Mouse (Mus musculus): ENCODE measurements around the gene Cdc14a.

Gene Cdc14a

DNA sequence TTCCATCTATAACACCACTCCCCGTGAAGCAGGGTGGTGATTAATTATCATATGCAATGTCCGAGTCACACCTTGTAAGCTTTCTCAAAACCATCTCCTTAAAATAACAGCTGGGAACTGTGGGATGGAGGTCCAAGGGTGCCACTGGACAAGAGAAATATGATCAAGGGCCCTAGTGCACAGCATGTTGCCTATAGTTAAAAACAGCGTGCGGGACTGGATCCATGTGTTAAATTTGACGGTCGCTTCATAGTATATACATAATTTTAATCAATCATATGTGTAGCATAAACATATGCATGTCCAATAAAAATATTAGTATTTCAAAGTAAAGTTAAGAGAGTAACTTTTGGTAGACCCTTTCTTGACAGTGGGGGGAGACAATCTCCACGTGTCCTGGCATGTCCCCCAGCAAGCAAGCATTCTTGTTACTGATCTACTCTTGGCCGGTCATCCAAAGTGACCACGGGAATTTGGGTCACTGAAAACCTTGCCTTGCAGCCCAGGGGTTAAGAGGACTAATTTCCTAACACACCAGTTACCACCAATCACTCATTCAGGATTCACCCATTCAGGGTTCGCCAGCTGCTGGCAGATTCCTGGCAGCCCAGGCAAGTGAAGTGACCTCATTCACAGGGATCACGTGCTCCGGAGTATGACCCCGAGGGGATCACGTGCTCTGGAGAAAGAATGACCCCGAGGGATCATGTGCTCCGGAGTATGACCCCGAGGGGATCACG lies 94.6 kb downstream of the Cdc14a start:
- DNase-seq (ENCODE audit: low spot score) = no peak

DNA sequence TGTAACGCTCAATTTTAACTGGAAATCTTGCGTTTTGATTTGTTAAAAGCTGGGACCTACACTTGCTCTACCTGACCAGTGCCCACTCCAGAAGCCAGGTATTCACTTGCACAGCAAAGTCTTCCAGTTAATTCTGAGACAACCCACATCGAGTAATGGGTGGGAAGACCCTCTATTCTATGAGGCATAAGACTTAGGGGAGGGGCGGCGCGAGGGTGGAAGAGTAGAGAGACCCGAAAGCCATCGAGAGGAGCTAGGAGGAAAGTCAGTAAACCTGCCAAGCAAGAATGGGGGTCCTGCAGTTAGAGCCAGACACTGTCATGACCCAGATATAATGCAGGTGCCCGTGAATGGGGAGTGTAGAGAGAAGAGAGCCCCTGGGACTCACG lies 96.2 kb downstream of the Cdc14a start:
- DNase-seq (ENCODE audit: low spot score) = no peak

DNA sequence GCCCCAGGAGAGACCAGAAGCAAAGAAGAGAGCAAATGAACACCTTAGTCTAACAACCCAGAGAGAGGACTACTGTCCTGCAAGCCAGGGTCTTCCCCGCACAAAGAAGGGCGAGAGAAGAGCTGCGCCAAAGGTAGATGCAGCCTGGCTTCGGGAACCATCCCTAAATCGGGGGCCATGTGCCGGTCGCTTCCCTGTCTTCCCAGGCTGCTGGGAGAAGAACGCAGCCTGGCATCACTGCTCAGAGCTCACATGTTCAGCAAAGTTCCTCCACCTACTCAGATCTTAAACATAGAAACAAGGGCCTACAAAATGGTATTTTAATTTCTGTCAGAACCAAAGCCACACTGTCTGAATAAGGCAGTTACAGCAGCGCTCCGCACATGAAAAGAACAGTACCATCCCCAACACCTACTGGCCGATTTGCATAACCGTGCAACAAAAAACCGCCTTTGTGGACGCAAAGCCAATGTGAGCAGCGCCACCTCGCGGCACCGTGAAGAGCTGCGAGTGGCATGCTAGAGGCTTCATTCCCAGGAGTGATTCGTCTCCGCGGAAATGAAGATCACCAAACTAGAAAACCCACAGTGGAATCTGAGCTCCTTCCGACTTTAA lies 96.7 kb downstream of the Cdc14a start:
- peak; percentile 52 for DNase-seq (ENCODE audit: low spot score)

DNA sequence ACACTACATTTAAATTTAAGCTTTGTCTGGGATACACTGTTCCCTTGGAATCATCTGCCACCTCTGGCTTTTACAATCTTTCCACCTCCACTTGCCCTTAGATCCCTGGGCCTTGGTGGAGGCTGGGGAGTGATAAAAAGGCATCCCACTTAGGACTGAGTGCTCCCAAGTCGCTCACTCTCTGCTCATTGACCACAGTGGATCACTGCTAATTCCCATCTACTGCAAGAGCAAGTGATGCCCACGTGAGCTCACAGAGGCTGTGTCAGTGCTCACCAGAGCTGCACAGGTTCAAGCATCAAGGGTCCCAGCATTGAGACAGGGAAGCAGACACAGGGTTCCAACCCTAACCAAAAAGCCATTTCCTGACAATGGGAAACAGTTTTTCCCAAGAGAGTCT lies 98.3 kb downstream of the Cdc14a start:
- no peak for DNase-seq (ENCODE audit: low spot score)

DNA sequence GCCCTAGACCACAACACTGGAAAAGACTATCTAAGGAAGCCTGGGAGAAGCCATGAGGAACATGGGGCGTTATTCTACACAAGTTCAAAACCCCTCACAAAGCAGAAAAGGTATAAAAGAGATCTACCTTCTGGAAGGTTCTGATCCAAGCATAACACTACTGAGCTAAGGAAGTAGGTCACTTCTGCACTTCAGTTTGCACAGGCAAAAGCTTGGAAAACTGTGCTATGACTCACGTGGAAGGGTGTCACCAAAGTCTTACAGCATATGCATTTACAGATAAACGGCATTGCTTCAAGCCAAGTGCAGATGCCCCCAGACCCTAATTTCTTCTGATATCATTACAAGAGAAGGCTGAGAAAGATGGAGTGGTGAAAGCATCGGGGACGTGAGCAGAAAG lies 104.1 kb downstream of the Cdc14a start:
- no peak for DNase-seq (ENCODE audit: low spot score)

DNA sequence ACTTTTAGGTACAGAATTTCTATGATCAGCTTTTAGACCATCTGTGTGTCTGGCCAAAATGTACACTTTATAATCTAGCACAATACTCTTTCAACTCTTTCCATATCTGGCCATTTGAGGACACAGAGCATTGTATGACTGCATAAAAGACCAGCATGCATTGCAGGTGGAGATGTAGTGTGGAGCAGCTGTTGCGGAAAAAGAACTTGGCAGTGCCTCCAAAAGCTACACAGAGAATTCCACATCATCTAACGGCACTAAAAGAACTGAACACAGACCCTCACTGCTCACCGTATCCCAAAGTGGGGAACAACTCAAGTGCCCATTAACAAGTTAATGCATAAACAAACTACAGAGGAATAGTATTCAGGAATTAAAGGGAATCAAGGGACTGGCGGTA lies 112.0 kb downstream of the Cdc14a start:
- DNase-seq (ENCODE audit: low spot score) = no peak

DNA sequence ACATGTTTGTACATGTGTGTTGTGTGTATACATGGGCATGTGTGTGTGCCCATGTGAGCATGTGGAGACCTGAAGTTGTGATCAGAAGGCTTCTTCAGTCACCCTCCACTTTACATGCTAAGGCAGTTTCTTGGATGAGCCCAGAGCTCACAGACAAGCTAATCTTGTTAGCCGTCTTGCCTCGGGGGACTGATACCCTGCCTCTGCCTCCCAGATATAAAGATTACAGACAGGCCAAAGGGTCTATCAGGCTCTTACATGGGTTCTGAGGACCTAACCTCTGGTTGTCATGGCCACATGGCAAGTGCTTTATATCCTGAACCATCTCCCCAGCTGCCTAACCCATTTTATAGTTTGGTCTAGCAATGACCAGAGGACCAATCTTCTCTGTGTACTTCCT lies 112.7 kb downstream of the Cdc14a start:
- no peak for DNase-seq (ENCODE audit: low spot score)

DNA sequence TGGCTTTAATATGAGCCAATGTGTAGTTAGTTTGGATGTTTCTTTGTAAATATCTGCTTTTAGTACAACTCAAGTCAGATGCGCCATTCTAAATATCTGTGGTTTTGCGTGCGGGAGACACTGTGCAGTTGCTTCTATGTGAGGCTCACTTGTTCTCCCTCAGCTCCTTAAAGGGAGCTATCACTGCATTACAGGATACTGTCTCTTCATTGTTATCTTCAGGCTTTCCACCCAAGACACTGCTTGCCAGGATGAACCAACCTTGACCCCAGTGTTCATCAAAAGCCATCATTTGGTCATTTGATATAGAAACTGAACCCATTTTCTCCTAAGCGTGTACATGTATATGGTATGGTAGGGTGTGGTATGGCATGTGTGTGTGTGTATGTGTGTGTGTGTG lies 113.2 kb downstream of the Cdc14a start:
- DNase-seq (ENCODE audit: low spot score) = no peak

DNA sequence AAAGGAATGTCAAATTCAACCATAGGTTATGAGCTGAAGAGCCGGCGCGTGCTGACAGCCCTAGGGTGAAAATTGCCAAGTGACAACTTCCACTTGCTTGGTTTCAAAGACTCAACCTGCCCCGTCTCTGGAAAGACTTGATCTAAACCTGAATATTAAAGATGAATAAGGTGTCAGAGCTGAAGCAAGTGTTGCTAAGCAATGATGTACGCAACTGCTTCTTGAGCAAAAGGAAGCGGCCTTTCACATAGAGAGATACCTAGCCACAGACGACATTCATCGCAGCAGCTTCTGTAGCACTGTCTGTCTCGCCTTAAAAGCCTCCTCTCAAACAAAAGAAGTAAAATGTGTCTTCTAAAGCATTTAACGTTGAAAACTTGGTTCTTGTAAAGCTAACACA lies 113.8 kb downstream of the Cdc14a start:
- no peak for DNase-seq (ENCODE audit: low spot score)

DNA sequence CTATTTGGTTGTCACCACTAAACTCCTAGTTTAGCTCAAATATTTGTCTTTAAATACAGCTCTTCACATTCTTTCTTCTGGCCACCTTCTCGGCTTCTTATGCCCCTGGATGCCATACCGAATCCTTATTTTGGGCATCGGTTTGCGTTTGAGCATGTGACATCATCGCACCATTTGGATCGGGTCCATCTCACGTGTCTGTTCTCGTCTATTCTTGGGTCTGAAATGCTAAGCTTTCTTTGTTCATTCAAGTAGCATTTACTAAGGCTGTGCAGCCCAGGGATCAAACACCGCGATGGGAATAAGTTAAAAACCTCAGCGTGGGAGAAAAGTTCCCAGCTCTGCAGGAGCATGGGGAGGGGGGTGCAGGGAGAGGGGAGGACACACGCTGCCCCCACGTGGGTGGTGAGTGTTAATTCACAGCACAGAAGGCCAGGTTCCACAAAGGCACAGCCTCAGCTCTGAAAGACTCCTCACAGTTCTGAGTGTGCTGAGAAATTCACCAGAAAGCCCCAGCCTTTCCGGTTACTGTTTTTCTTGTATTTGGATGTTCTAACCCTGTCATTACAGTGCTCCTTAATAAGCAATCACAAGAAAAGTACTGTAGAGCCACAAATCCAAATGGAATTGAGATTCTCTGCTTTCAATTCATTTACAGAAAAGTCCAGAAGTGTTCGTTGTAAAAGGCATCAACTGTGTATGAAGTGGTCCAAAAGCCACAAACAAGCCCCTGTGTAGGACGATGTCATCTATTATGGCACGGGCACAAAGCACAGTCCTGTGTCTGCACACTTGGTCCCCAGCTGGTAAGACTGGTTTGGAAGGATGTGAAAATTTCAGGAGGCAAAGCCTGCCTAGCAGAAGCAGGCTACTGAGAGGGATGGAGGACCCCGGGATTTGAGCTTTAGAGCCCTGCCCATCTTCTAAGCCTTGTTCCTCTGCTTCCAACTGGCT lies 118.8 kb downstream of the Cdc14a start:
- no peak for DNase-seq (ENCODE audit: low spot score)

DNA sequence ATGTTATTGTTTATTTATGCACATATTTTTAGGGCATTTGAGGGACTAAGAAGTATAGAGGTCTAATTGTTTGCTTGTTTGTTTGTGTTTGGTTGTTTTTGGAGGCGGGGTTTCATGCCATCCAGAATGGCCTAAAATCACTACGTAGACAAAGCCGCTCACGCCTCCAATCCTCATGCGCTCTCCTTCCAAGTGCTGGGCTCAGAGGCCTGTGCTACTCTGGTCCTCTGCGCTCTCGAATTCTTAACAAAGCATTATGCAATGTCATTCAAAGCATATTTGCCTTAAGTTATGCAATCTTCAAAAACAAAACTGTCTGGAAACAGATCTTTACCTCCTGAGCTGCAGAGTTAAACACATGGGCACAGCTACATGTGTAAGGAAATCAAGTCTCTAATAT lies 121.3 kb downstream of the Cdc14a start:
- no peak for DNase-seq (ENCODE audit: low spot score)

DNA sequence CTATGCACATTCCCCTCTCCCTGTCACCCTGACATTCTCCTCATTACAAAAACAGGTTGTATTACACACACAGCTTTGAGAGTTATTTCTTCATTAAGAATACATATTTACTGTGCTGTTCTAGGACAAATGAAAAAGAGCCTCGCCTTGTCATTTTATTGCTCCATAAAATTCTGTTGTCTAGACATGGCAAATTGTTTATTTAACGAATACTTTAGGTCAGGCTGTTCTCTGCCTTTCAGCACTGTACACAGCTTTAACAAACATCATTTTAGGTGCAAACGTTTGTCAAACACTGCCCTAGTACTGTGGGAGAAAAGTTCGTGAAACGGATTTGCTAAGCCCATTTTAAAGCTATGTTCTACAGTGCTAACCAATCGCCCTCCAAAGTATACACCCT lies 122.1 kb downstream of the Cdc14a start:
- DNase-seq (ENCODE audit: low spot score) = no peak

DNA sequence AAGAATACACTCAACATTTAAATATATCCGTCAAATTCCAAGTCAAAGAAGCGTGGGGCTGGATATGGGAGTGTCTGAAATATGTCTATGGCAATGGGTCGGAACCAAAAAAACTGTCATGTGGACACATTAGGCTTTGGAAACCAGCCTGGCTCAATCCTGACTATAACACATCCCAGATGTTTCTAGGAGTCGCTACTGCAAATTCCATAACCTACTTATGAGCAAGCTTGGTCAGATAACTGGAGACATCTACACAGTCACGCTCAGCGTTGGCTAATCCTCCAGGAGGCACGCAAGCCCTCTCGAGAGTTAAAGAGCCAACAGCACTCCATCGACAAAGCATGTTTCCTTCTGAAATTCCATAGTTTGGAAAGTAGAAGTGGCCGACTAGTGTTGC lies 125.1 kb downstream of the Cdc14a start:
- no peak for DNase-seq (ENCODE audit: low spot score)

DNA sequence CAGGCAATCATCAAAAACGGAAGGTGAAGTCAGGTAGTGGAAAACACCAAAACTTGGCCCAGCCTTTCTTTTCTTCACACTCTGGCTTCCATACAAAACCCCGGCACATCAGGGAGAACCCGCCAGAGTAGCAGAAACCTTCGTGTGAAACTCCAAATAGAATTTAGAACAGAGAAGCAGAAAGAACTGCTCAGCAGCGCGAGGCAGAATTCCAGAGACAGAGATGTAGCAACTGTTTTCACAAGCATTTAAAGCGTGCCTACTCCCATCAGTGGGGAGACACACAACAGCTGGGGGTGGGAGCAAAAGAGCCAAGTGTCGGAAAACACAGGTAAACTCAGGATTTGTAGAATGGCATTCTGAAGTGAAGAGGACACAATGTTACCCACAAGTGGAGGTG lies 125.8 kb downstream of the Cdc14a start:
- DNase-seq (ENCODE audit: low spot score) = no peak

DNA sequence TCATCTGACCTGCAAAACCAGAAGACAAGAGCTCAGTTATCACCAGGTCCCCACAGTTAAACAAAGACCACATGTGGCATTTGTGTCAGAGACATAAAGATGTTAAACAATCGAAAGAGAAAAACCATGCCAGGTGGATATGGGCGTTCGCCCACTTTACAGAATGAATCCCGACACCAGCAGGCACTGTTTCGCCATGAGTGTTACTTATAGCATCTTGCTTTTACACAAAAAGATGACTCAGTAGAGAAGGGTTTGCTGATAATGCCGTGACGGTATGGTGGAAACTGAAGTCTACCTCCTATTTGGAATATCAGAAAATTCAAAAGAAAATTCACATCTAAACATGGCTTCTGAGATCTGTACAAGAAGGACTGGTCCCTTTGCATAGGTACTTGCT lies 126.7 kb downstream of the Cdc14a start:
- no peak for DNase-seq (ENCODE audit: low spot score)

DNA sequence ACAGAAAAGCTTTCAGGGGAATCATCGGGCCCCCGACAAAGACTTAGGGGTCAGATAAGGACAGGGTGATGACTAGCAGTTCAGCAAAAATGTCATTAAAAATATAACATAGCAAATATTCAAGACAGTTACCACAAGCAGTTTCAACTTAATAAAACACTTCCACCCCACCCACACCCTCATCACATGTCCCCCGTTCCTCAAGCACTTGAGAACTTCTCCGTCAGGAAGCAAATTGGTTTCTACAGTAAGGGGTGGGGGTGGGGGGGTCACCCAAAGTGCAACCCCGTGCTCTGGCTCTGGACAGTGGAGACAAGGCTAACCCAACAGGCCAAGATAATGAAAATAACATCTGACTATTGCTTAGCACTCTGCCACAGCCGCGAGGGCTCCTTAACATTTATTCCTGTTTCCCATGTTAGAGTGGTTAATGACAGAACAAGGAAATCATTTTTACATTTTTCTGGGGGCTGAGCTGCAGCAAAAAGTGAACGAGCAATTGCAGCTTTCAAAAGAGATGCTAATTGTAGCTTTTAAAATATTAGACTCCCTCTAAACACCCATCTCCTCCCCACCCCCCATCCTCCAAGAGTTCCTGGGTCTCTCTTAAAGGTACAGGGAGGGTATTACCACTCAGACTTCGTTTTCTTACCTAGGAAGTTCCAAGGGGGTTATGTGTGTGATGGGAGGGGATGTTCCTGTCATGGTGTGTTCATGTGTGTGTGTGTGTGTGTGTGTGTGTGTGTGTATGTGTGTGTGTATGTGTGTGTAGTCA lies 133.6 kb downstream of the Cdc14a start:
- DNase-seq (ENCODE audit: low spot score) = no peak

DNA sequence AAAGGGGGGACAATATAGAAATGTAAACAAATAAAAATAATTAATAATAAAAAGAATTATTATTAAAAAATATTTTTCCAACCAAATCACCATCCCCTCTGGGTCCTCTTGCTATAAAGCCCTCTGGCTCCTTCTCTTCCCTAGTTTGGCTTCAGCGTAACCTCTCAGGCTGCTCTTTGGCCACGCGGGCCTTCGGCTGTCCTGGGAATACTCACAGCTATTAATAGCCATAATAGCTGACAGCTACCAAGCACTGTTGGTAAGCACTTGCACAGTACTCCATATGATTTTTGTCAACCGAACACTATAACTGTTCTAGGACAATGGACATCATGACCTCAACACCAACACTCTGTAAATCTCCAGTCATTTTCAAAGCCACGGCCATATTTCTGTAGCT lies 135.0 kb downstream of the Cdc14a start:
- DNase-seq (ENCODE audit: low spot score) = no peak

DNA sequence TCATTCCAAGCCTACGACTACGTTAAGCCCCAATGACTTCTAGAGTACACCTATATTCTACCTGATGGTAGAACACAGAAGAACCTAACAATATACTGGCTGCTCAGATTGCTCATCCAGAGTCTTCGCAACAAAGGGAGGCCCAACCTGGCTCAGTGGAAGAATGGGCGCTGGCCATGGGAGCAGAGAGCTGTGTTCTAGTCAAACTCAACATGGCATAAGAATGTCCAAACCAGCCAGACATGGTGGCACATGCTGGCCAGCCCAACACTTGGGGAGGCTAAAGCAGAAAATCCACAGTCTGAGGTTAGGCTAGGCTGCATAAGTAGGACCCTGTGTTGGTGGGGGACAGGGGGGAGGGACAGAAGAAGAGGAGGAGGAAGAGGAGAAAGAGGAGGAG lies 139.1 kb downstream of the Cdc14a start:
- DNase-seq (ENCODE audit: low spot score) = no peak

DNA sequence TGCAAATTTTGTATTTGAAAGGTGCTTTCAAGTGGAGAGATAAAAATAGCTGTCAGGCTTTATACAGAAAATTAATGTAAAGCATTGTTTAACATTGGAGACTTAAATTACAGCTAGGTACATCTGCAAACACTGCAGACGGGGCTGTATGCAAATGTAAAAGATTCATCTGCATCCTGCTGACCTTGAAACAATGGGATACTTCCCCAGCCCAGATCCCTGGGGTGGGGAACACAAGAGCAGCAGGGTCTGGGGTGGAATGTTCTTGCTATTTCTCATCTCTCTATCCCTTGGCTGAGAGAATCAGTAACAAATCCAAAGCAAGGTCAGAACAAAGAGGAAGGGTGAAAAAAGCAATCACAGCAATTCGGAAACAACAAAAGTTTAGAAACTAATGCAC lies 139.8 kb downstream of the Cdc14a start:
- DNase-seq (ENCODE audit: low spot score) = no peak

DNA sequence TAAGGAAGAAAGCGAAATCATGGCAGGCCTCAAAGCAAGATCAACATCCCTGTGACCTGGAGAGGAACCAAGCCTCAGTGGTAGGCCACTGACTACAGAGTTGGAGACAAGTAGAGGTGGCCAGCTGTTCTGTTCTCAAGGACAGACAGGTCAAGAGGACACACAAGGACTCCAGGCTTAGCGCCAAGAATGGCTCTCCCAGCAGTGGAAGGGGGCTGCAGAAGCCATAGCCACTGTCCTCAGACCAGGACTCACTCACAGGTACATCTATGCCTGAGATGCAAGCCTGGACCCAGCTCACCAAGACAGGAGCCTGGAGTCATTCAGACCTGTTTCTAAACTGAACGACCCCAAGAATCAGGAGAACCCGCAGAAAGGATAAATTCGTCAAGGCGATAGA lies 142.2 kb downstream of the Cdc14a start:
- no peak for DNase-seq (ENCODE audit: low spot score)

DNA sequence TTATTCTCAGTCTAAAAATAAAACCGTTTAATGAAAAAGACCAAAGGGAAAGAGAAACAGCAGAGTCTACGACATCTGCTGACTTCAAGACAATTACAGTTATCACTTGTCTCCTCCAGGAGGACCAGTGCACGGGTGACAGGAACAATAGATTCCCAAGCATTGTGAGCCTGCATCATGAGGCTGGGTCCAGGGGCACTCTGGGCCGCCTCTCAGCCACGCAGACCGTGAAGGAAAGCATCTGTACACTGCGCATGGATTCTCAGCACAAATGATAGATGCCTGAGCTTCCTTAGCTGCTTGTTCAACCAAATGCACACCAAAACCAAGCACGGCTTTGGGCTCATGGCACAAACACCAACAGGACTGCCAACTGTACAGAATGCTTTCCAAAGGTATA lies 146.7 kb downstream of the Cdc14a start:
- DNase-seq (ENCODE audit: low spot score) = no peak

DNA sequence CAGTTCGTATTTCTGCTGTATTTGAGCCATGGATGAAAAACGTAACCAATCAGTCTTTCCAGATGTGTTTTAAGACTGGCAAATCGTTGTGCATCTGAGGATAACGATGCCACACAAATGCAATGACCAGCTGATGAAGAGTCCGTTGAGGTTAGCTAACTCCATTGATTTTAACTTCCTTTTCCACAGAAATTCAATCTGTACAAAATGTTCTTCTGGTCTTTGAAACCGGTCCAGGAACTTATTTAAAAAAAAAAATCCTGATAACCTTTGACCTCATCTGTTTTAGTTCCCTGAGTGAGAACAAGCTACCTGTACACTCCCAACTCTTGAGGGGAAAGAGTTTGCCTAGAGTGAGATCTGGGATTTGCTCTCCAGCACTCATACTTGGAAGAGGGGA lies 152.2 kb downstream of the Cdc14a start:
- DNase-seq (ENCODE audit: low spot score) = no peak

Data from spleen, adult 12 weeks (tissue).